Mouse (Mus musculus): ENCODE measurements at regions not wholly inside any gene's neighbourhood (a gene's known extent, or its start where the extent isn't known, plus 50 kb on each side); places are given as distances from the start of the nearest gene placed in this dataset.

GRCm38 (mm10) chr3:41422615-41423579 is 132.6 kb upstream of the Jade1 start:
- no peak for DNase-seq (ENCODE audit: low spot score)

- DNase-seq (ENCODE audit: low spot score): no peak
Observed at GRCm38 (mm10) chr3:41413771-41414170, 141.8 kb upstream of the Jade1 start.

- DNase-seq (ENCODE audit: low spot score): no peak
Observed at GRCm38 (mm10) chr3:41412698-41413097, 142.8 kb upstream of the Jade1 start.

- DNase-seq (ENCODE audit: low spot score): peak; percentile 39
Observed at GRCm38 (mm10) chr3:41408821-41409737, 146.5 kb upstream of the Jade1 start.

- peak; percentile 66 for DNase-seq (ENCODE audit: low spot score)
Observed at GRCm38 (mm10) chr3:41408423-41408820, 147.1 kb upstream of the Jade1 start.

- DNase-seq (ENCODE audit: low spot score): no peak
Observed at GRCm38 (mm10) chr3:41407988-41408387, 147.5 kb upstream of the Jade1 start.

- no peak for DNase-seq (ENCODE audit: low spot score)
Observed at GRCm38 (mm10) chr3:41407520-41407919, 148.0 kb upstream of the Jade1 start.

- DNase-seq (ENCODE audit: low spot score): no peak
Observed at GRCm38 (mm10) chr3:41401881-41402280, 153.7 kb upstream of the Jade1 start.

GRCm38 (mm10) chr3:41389868-41390267 is 165.7 kb upstream of the Jade1 start:
- DNase-seq (ENCODE audit: low spot score): no peak

- DNase-seq (ENCODE audit: low spot score): no peak
Observed at GRCm38 (mm10) chr3:41387469-41388212, 167.9 kb upstream of the Jade1 start.

- no peak for DNase-seq (ENCODE audit: low spot score)
Observed at GRCm38 (mm10) chr3:41386299-41386698, 169.2 kb upstream of the Jade1 start.

GRCm38 (mm10) chr3:41384410-41384809 is 171.1 kb upstream of the Jade1 start:
- DNase-seq (ENCODE audit: low spot score): no peak

GRCm38 (mm10) chr3:41378576-41378975 is 177.0 kb upstream of the Jade1 start:
- DNase-seq (ENCODE audit: low spot score): no peak

GRCm38 (mm10) chr3:41377826-41378406 is 177.6 kb upstream of the Jade1 start:
- DNase-seq (ENCODE audit: low spot score): no peak

- no peak for DNase-seq (ENCODE audit: low spot score)
Observed at GRCm38 (mm10) chr3:41376848-41377582, 178.5 kb upstream of the Jade1 start.

GRCm38 (mm10) chr3:41375230-41375930 is 180.2 kb upstream of the Jade1 start:
- DNase-seq (ENCODE audit: low spot score): no peak

- DNase-seq (ENCODE audit: low spot score): no peak
Observed at GRCm38 (mm10) chr3:41373198-41373597, 182.3 kb upstream of the Jade1 start.

- DNase-seq (ENCODE audit: low spot score): no peak
Observed at GRCm38 (mm10) chr3:41368351-41369101, 187.0 kb upstream of the Jade1 start.

GRCm38 (mm10) chr3:41366764-41367163 is 188.8 kb upstream of the Jade1 start:
- DNase-seq (ENCODE audit: low spot score): no peak
